Mouse (Mus musculus) heart, embryonic 10.5 days (tissue): ENCODE measurements around the gene C1ql4. TPM values are rescaled to one million over a fixed set of nuclear protein-coding genes. Genes with fewer than 3 reads are reported as not detected.

Experiments
- DNase-seq: peaks from one replicate; pipeline ENCODE4 v3.0.0-alpha.2; 2017; ENCODE audit warnings: low spot score
- H3K27ac ChIP-seq: fragments of 300-500 bp; sonication (generic); 2 replicates; pipeline ENCODE4 v1.5.1; 2016; ENCODE audit warnings: mild to moderate bottlenecking
- H3K27me3 ChIP-seq: fragments of 300-500 bp; sonication (generic); 2 replicates; pipeline ENCODE4 v1.6.1; 2016; ENCODE audit warnings: mild to moderate bottlenecking; ENCODE audit not compliant: poor library complexity, insufficient read depth, severe bottlenecking
- H3K36me3 ChIP-seq: fragments of 300-500 bp; sonication (generic); 2 replicates; pipeline ENCODE4 v1.6.1; 2016; ENCODE audit warnings: mild to moderate bottlenecking, moderate library complexity
- H3K4me1 ChIP-seq: fragments of 300-500 bp; sonication (generic); 2 replicates; pipeline ENCODE4 v1.6.1; 2016; ENCODE audit warnings: mild to moderate bottlenecking
- H3K4me3 ChIP-seq: fragments of 300-500 bp; sonication (generic); 2 replicates; pipeline ENCODE4 v1.5.1; 2016; ENCODE audit warnings: mild to moderate bottlenecking, moderate library complexity
- H3K9me3 ChIP-seq: fragments of 300-500 bp; sonication (generic); 2 replicates; pipeline ENCODE4 v1.6.1; 2016; ENCODE audit warnings: mild to moderate bottlenecking, moderate library complexity
- WGBS: fragments of 180-500 bp; shearing (Covaris S2); methylation state at CpG from one replicate; pipeline ENCODE4 v1.1.7; 2016; 5-methylcytosine and 5-hydroxymethylcytosine counted together
- polyA plus RNA-seq: library from polyadenylated mRNA; unstranded; fragments of >200 nt; fragmentation: Nextera tagmentation; extraction: Ambion mirVana; gene quantifications from 2 replicates; pipeline ENCODE4 v1.2.1, GENCODE M21; 2016

C1ql4 gene
- polyA plus RNA-seq, 1 experiment from 2014 or later, result 0.20 TPM

DNA sequence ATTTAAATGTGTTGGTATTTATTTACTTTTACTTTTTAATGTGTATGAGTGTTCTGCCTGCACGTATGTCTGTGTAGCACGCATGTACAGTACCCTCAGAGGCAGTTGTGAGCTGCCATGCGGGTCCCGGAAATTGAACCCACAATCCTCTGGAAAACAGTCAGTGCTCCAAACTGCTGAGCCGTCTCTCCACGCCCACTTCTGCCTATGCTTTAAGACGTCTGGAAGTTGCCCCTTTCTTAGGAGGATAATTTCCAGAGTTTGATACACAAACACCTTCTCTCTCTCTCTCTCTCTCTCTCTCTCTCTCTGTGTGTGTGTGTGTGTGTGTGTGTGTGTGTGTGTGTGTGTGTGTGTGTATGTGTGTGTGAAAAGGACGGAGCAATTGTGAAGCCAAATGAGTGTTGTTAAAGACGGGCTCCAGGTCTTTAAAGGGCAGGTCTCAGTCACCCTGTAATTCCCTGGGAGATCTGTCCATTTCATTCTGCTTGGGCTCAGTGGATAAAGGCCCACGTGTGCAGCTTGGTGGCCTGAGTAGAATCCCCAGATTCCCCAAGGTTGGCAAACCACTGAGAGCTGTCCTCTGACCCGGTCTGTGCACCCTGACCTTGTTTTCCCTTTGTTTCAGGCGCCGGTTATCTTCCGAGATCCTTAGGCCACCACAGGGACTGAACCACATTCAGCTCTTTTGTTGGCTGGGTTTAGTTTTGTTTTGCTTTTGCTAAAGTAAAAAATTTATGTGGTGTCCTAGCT is 26.9 kb upstream of the C1ql4 start:
- no peaks in the 10 kb centered on the region for H3K9me3 ChIP-seq
- H3K4me3 ChIP-seq, result no peak overlapping the region
- no peaks in the 10 kb centered on the region for H3K36me3 ChIP-seq
- H3K27me3 ChIP-seq, result no peaks in the 10 kb centered on the region
- 57% methylated on average over 14 of the region's 14 CpGs for WGBS
- H3K4me1 ChIP-seq, result peaks cover 13% of the 10 kb centered on the region
- no peak for DNase-seq
- H3K27ac ChIP-seq, result no peak overlapping the region

DNA sequence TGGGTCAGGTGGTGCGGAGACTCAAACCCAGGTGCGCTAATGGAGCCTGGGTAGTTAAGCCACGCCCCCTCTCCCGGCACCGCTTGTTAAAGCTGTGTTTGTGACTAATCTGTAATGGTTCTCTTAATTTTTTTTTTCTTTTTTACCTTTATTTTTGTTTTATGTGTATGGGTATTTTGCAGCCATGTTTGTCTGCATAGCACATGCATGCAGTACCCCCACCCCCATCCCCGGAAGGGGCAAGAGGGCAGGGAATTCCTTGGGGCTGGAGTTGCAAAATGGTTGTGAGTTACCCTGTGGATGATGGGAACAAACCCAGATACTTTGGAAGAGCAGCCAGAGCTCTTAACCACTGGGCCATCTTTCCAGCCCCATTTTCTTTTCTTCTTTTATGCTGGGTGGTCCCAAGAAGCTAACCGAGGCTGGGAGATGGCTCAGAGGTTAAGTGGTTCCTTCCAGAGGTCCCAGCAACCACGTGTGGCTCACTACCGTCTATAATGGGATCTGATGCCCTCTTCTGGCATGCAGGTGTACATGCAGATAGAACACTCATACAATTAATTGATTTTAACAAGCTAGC is 25.9 kb upstream of the C1ql4 start:
- Histone ChIP-seq H3K27me3 (no peaks in the 10 kb centered on the region), H3K9me3 (no peaks in the 10 kb centered on the region), H3K27ac (0 out of 2 replicates have a peak overlapping the region, but pooled peaks have one; percentile 7), H3K36me3 (no peaks in the 10 kb centered on the region), H3K4me1 (peaks cover 13% of the 10 kb centered on the region), H3K4me3 (peak overlapping the region; percentile 33)
- DNase-seq, result no peak
- WGBS, result 9% methylated on average over 9 of the region's 9 CpGs

DNA sequence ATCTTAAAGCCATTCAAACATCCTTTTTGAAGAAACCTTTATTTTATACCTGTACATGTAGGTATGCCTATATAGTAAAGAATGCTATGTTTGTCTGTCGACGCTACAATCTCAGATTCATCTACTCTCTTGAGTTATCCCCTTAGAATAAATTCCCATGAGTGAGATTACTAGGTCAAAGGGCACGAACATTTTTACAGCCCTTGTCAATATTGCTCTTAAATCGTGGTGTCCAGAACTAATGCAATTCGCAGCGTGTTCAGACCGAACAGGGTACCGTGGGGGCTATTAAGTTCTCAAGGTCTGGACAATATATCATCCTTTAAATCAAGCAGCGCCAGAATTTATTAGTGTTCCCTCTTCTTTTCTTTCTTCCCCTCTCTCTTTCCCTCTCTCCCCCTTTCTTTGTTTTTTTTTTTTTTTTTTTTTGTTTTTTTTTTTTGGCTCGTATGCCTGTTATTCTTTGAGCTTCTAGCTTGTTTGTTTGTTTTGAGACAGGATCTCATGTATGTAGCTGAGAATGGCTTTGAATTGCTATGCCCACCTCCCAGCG is 25.3 kb upstream of the C1ql4 start:
- Histone ChIP-seq H3K9me3 (no peaks in the 10 kb centered on the region), H3K4me1 (peaks cover 13% of the 10 kb centered on the region), H3K36me3 (no peaks in the 10 kb centered on the region), H3K27ac (no peak overlapping the region), H3K27me3 (no peaks in the 10 kb centered on the region), H3K4me3 (peak overlapping the region; percentile 33; the same call in 1 of the 2 replicates)
- no peak for DNase-seq
- WGBS, result 70% methylated on average over 11 of the region's 11 CpGs

DNA sequence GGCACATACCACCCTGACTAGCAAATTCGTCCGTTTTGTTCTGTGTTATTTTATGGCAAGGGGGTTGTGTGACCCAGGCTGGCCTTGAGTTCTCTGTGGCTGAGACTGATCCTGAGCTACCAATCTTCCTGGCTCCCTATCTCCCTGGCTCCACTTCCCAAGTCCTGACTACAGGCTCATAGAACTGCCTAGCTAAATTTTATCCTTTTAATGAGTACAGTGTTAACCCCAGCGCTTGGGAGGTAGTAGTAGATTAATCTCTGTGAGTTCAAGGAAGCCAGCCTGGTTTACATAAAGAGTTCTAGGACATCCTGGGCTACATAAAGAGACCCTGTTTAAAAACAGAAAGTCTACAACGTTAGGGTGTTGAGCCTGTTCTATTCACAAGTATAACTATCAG is 24.2 kb upstream of the C1ql4 start:
- no peak overlapping the region for H3K4me3 ChIP-seq
- no peak for DNase-seq
- H3K27ac ChIP-seq, result no peak overlapping the region
- 55% methylated on average over 4 of the region's 4 CpGs for WGBS
- no peaks in the 10 kb centered on the region for H3K27me3 ChIP-seq
- H3K9me3 ChIP-seq, result no peaks in the 10 kb centered on the region
- peaks cover 11% of the 10 kb centered on the region for H3K4me1 ChIP-seq
- no peaks in the 10 kb centered on the region for H3K36me3 ChIP-seq

DNA sequence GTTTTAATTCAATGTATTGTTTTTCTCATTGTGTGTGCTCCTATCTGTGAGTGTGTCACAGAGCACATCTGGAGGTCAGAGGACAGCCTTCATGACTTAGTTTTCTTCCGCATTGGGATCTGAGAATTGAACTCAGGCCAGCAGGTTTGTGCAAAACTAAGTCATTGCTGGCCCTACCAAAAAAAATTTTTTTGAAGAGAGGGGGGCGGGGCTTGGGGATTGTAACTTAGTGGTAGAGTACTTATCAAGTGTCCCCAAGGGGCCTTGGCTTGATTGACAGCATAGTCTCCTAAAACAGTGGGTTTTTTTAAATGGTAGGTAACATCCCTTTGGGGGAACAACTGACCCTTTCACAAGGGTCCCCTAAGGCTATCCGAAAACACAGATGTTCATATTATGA is 23.5 kb upstream of the C1ql4 start:
- Histone ChIP-seq H3K36me3 (no peaks in the 10 kb centered on the region), H3K27me3 (no peaks in the 10 kb centered on the region), H3K4me1 (peaks cover 4% of the 10 kb centered on the region; the same call in 1 of the 2 replicates), H3K4me3 (no peak overlapping the region), H3K9me3 (no peaks in the 10 kb centered on the region), H3K27ac (no peak overlapping the region)
- no peak for DNase-seq
- WGBS, result 79% methylated on average over 3 of the region's 3 CpGs

DNA sequence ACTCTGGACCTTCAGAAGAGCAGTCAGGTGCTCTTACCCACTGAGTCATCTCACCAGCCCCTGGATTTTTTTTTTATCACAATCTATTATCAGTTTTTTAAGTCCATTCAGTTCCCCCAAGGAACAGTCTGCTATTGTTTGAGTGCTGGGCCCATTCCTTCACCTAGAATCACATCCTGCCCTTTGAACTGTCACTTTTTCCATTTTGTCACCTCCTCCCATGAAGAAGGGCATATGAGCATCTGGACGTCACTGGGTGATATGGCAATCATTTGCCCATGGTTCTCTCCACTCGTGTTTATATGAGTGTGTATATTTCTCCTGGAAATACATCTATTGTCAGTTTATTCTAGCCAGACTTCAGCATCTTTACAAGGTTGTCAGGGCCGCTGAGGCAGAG is 20.2 kb upstream of the C1ql4 start:
- no peaks in the 10 kb centered on the region for H3K9me3 ChIP-seq
- no peaks in the 10 kb centered on the region for H3K36me3 ChIP-seq
- no peak overlapping the region for H3K27ac ChIP-seq
- H3K27me3 ChIP-seq, result no peaks in the 10 kb centered on the region
- no peaks in the 10 kb centered on the region for H3K4me1 ChIP-seq
- DNase-seq, result no peak
- H3K4me3 ChIP-seq, result no peak overlapping the region
- 72% methylated on average over 3 of the region's 3 CpGs for WGBS

DNA sequence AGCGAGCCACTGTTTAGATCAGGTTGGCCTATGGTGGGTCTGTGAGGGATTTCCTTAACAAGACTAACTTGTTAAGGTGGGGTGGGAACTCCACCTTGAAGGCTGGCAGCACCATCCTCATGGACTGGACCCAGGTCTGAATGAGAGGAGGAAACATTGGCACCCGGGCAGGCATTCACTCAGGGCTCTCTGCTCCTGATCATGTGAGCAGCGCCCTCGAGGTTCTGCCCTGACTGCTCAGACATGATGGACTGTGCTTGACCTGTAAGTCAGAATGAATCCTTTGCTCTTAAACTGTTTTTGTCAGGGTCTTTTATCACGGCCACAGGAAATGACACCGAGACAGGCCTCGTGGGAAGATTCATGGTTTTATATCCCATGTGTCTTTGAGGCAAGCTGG is 17.6 kb upstream of the C1ql4 start:
- WGBS, result 63% methylated on average over 7 of the region's 7 CpGs
- Histone ChIP-seq H3K4me3 (no peak overlapping the region), H3K4me1 (no peaks in the 10 kb centered on the region), H3K9me3 (no peaks in the 10 kb centered on the region), H3K27ac (no peak overlapping the region), H3K36me3 (no peaks in the 10 kb centered on the region), H3K27me3 (no peaks in the 10 kb centered on the region)
- no peak for DNase-seq

DNA sequence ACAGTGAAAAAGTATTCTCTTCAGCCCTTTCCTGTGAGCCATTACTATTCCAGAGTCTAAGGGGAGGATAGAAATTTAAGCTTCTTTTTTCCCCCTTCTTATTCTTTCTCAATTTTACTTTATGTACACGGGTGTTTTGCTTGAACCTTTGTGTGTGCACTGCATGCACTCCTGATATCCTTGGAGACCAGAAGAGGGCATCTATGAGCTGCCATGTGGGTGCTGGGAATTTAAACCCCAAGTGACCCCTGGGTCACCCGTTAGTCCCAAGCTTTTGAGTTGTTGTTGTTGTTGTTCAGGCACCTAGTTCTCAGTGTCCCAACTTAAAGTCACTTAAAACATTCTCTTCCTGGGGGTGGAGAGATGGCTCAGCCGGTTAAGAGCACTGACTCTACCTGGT is 12.4 kb upstream of the C1ql4 start:
- no peak for DNase-seq
- no peaks in the 10 kb centered on the region for H3K36me3 ChIP-seq
- H3K27me3 ChIP-seq, result peaks cover 48% of the 10 kb centered on the region
- H3K9me3 ChIP-seq, result no peaks in the 10 kb centered on the region
- 53% methylated on average over 3 of the region's 3 CpGs for WGBS
- H3K27ac ChIP-seq, result no peak overlapping the region
- peaks cover 36% of the 10 kb centered on the region for H3K4me1 ChIP-seq
- no peak overlapping the region for H3K4me3 ChIP-seq

DNA sequence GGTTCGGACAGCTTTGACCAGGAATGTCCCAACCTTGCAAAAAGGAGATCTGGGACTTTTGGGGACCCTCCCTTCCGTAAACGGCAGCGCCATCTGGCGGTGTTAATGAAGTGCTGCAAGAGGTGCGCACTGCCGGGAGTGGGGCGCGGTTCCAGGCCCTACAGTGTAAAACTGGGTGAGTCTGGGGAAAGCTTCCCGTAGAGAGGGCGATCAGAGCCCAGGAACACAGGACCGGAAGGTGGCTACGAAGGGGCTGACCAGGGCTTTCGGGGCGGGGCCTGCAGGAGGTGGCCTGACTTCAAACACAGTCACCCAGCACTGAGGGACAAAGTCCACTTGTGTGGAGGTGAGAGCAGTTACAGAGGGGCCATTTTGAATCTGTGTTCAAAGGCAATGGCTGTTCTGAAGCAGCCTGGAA is 11.5 kb upstream of the C1ql4 start:
- H3K9me3 ChIP-seq, result no peaks in the 10 kb centered on the region
- peaks cover 56% of the 10 kb centered on the region for H3K27me3 ChIP-seq
- H3K4me1 ChIP-seq, result peaks cover 42% of the 10 kb centered on the region
- DNase-seq, result no peak
- peak overlapping the region; percentile 43; the same call in 1 of the 2 replicates for H3K27ac ChIP-seq
- H3K4me3 ChIP-seq, result peak overlapping the region; percentile 61
- no peaks in the 10 kb centered on the region for H3K36me3 ChIP-seq
- under 1% methylated on average over 15 of the region's 15 CpGs for WGBS

DNA sequence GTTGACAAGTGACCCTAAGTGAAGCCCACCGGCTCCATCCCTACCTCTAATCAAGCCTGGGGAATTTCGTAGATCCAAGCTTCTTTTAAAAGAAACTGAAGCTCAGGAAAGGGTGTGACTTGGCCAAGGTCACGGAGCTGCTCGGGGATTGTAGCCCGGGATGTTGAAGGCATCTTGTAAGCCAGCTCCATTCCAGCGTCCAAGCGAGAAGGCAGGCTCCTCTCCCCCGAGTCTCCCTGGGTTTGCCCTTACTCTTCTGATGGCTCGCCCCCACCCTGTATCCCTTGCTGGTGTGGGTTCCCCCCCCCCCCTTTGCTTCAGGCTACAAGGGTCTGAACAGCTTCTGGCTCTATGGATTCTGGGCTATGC is 10.9 kb upstream of the C1ql4 start:
- Histone ChIP-seq H3K27ac (peak overlapping the region; percentile 67), H3K36me3 (no peaks in the 10 kb centered on the region), H3K9me3 (no peaks in the 10 kb centered on the region), H3K4me3 (peak overlapping the region; percentile 61), H3K27me3 (peaks cover 61% of the 10 kb centered on the region), H3K4me1 (peaks cover 47% of the 10 kb centered on the region)
- DNase-seq, result no peak
- 2% methylated on average over 9 of the region's 9 CpGs for WGBS

DNA sequence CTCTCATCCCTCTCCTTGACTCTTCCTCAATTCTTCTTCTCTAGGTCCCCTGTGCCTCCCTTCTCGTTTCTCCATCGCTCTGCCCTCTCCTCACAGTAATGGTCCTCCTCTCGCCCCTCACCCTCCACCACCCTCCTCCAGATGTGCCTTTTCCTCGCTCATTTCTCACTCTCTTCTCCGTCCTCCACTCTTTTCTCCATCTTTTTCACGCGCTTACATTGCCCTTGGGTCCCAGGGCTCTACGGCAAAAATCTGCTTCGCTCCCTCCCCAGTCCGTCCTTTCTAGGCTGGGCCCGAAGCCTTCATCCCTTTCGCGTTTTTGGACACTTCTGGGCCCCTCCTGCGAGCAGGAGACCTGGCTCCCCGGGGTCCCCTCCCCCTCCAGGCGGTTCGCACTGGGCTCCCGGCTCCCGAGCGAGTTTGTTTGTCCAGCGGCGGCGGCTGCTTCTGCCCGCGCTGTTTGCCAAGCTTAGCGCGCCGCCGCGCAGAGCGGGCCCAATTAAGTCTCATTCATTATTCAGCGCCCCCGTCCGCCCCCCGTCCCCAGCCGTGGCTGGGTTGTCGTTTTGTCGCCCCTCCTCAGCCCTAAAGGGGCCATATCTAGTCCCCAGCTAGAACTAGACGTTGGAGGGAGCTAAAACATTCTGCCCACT is 10.3 kb upstream of the C1ql4 start:
- Histone ChIP-seq H3K36me3 (no peaks in the 10 kb centered on the region), H3K27me3 (peaks cover 66% of the 10 kb centered on the region), H3K9me3 (no peaks in the 10 kb centered on the region), H3K4me3 (peak overlapping the region; percentile 61), H3K4me1 (peaks cover 52% of the 10 kb centered on the region), H3K27ac (peak overlapping the region; percentile 67)
- DNase-seq, result no peak
- WGBS, result under 1% methylated on average over 39 of the region's 39 CpGs

DNA sequence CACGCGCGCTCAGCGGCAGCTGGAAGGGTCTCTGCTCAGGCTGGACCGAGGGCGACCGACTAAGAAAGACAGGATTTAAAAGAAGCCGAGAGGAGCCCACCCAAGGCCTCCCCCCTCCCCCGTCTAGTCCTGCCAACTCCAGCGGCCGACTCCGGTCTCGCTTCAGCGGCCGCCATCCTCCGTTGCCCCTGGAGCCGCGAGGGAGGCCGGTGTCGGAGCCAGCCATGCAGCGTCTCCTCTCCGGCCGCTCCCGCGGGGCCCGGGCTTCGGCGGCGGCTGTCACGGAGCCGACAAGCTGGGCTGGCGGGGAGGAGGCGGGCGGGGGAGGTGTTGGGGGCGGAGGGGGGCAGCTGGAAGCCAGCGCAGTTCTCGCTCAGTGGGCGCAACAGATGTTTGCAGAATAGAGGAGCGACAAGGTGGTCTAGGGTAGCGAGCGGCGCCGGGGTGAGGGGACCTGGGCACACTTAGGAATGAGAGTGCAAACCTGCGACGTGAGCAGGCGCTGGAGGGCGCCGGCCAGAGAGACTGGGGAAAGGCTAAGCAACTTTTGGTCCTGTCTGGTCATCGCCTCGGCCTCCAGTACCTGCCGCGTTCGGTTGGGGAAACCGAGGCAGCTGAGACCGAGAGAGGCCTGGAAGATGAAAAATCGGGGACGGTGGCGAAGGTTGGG is 9.3 kb upstream of the C1ql4 start:
- Histone ChIP-seq H3K27ac (peak overlapping the region; percentile 56), H3K4me3 (peak overlapping the region; percentile 61), H3K4me1 (peaks cover 56% of the 10 kb centered on the region), H3K36me3 (no peaks in the 10 kb centered on the region), H3K27me3 (peaks cover 76% of the 10 kb centered on the region), H3K9me3 (no peaks in the 10 kb centered on the region)
- under 1% methylated on average over 56 of the region's 58 CpGs for WGBS
- no peak for DNase-seq
